Mouse (Mus musculus) Muller cell, postnatal 12 days (primary cell): ENCODE results near the gene Ppat.

Experiments
- DNase-seq: peaks from one replicate; pipeline ENCODE4 v3.0.0-alpha.2; 2015; ENCODE audit errors: inconsistent ontology term

The Ppat gene

DNA sequence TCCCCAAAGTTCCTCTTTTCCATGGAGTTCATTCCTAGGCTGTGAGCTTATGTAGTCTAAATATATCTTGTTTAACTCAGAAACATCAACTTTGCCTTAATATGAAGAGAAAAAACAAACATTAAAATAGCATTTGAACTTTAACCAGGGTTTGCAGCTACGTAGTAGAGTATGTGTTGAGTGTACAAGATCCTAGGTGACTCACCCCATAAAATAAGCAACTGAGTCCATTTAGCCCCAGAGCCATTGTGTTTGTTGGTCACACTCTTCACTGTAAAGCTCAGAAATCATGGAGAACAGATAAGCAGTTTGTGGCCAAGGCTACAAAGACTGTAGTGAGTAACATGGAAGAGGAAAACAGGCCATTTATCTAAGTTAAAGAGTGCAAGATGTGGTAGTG, 67.3 kb downstream of the Ppat start:
- DNase-seq, result no peak

DNA sequence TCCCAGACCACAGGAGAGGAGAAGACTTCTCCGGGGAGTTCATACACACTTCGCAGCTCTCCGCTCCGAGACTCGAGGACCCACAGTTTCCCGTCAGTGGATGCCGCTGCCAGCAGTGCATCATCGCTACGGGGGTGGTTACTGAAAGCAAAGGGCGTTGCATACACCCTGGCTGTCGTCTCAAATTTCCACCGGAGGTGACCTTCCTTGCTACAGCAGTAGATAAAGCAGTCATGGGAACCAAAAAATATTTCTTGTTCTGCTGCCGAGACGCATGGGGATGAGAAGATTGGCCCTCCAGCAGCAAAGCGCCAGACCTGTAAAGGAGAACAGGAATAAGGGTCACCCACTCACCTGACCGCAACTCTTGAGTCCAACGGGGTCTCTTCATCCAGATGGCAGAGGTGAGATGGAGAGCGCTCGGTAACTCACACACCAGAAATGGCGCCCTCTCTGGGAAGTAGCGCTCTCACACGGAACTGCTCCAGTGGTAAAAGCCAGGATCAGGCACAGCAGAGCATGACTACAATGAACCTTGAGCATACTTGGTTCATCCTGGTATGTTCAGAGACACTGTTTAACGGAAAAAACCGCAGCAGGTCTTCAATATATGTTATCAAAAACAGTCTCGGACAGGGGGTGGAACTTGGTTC, 75.1 kb downstream of the Ppat start:
- DNase-seq, result no peak

DNA sequence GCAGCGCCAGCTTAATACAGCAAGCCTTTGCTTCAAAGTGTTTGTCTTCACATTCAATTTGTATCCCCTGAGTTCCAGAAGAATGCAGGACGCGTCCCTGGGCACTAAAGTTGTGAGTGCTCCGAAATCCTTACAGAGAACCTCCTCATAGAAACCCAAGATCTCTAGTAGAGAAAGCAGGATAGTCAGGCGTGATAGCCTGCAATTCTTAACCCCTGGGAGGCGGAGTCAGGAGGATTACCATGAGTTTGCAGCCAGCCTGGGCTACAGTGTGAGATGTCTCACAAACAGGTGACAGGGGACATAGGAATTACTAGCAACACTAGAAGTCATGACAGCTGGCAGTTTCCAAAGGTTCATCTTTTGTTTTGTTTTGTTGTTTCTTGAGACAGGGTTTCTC, 81.8 kb downstream of the Ppat start:
- no peak for DNase-seq

DNA sequence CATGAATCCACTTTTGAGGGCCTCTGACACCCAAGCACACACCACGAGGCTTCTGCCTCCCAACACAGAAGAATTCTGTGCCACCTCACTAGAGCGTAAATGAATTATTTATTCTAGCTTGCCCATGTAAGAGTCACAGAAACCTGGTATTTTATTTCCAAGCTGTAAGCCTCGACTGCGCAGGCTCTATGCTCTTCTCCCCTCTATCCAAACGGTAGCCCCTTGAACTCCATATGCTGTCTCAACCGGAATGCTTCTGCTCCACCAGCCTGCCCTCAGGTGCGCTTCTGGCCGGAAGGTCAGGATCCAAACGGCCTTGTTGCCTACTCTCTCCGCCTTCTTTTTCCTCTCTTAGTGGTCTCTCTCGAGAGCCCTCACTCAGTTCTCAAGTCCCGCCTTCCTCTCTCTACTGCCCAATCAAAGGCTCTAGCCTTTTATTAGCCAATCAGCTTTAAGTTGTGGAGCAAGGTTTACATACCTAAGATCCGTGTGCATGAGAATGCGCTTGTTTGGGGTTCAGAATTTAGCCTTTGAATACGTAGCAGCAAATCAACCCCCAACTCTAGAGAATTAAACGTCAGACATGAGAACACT, 82.6 kb downstream of the Ppat start:
- peak; percentile 22 for DNase-seq

DNA sequence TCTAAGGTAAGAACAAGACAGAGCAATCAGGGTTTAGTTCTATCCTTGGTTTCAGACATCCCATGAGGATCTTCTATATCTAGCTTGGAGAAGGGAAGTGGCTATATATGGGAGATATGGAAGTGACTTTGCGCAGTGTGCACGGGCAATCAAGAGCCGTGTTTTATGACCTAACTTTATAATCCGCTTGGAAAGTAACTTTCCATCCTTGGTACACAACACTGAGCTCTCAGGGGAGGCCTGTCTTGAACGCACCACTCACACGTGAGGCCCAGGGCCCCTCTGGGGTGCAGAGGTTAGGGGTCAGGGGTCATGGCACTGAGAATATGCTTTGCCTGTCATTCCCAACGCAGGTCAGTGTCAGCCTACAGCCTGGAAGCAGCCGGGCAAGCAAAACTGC, 84.6 kb downstream of the Ppat start:
- no peak for DNase-seq
